Mouse (Mus musculus) lung, postnatal 10 days (tissue): ENCODE measurements around the gene Nuf2.

Experiments used
- DNase-seq: peaks from one replicate; pipeline ENCODE4 v3.0.0; 2021

Gene Nuf2

GRCm38 (mm10) chr1:169467791-169468190, 63.5 kb downstream of the Nuf2 start:
- DNase-seq, result no peak

- DNase-seq, result no peak
Measured at GRCm38 (mm10) chr1:169462386-169463115, 68.7 kb downstream of the Nuf2 start.

- peak; percentile 79 for DNase-seq
Measured at GRCm38 (mm10) chr1:169459071-169459782, 72.0 kb downstream of the Nuf2 start.
